Mouse (Mus musculus): ENCODE data around the gene Tspan12. TPM values are rescaled to one million over a fixed set of nuclear protein-coding genes. Genes with fewer than 3 reads are reported as not detected.

Tspan12 gene
- polyA plus RNA-seq, 1 experiment, result 2.2 TPM

DNA sequence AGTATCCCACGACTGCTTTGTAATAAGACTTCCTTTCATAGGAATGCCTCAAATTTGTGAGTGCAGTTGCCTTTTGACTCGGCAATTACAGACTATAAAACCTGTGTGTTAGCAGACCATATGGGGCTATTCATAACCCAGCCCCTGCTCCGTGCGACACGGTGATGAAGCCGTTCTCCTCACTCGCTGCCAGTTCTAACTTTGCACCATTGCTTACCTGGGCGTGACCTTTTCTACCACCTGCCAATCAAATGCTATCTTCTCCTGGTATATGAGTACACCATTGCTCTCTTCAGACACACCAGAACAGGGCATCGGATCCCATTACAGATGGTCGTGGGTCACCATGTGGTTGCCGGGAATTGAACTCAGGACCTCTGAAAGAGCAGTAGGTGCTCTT, 64.6 kb downstream of the Tspan12 start:
- Histone ChIP-seq H3K27me3 (ENCODE audit: control insufficient read depth, insufficient read depth, low read length, poor library complexity, severe bottlenecking) (no peaks in the 10 kb centered on the region), H3K9me3 (replicated peaks; ENCODE audit: control insufficient read depth, insufficient read depth, low read length, poor library complexity, severe bottlenecking) (peaks cover 3% of the 10 kb centered on the region), H3K36me3 (ENCODE audit: control insufficient read depth, insufficient read depth, low read length, poor library complexity, severe bottlenecking) (no peaks in the 10 kb centered on the region), H3K4me1 (ENCODE audit: control insufficient read depth, insufficient read depth, low read length) (no peaks in the 10 kb centered on the region), H3K9ac (ENCODE audit: low read depth, poor library complexity, severe bottlenecking) (no peak overlapping the region), H3K27ac (ENCODE audit: insufficient read depth, low read length) (no peak overlapping the region), H3K4me3 (ENCODE audit: low read depth, low read length) (no peak overlapping the region)
- TF ChIP-seq EP300 (IDR thresholded peaks at IDR 0.05; ENCODE audit: insufficient read depth, low read depth, low read length), result no peak
- TF ChIP-seq POLR2A (IDR thresholded peaks at IDR 0.05; ENCODE audit: insufficient read depth, low read length), result no peak
- no peak for TF ChIP-seq CTCF (IDR thresholded peaks at IDR 0.05; ENCODE audit: low read depth, low read length)

DNA sequence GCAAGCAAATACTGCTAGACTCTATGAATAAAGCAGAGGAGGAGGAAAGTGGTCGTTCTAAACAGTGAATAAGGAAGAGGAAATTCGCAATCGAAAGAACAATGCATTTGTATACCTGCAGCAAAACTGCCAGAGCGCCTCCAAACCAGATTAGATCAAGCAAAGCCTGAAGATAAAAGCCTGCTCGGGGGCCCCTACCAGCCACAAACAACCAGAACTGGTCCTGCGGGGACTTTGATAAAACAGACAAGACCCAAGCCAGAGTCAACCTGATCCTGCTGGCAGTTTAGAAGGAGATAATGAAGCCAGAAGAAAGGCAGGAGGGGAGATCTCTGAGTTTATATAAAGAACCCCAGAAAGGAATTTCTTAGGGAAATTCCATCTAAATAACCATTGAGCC, 65.0 kb downstream of the Tspan12 start:
- Histone ChIP-seq H3K27ac (ENCODE audit: insufficient read depth, low read length) (no peak overlapping the region), H3K9ac (ENCODE audit: low read depth, poor library complexity, severe bottlenecking) (no peak overlapping the region), H3K4me1 (ENCODE audit: control insufficient read depth, insufficient read depth, low read length) (no peaks in the 10 kb centered on the region), H3K27me3 (ENCODE audit: control insufficient read depth, insufficient read depth, low read length, poor library complexity, severe bottlenecking) (no peaks in the 10 kb centered on the region), H3K36me3 (ENCODE audit: control insufficient read depth, insufficient read depth, low read length, poor library complexity, severe bottlenecking) (no peaks in the 10 kb centered on the region), H3K4me3 (ENCODE audit: low read depth, low read length) (no peak overlapping the region), H3K9me3 (replicated peaks; ENCODE audit: control insufficient read depth, insufficient read depth, low read length, poor library complexity, severe bottlenecking) (peaks cover 3% of the 10 kb centered on the region)
- TF ChIP-seq EP300 (IDR thresholded peaks at IDR 0.05; ENCODE audit: insufficient read depth, low read depth, low read length) (no peak), CTCF (IDR thresholded peaks at IDR 0.05; ENCODE audit: low read depth, low read length) (no peak), POLR2A (IDR thresholded peaks at IDR 0.05; ENCODE audit: insufficient read depth, low read length) (no peak)

GRCm38 (mm10) chr6:21774213-21774916, 78.0 kb downstream of the Tspan12 start:
- Histone ChIP-seq H3K9ac (ENCODE audit: low read depth, poor library complexity, severe bottlenecking) (no peak overlapping the region), H3K27ac (ENCODE audit: insufficient read depth, low read length) (no peak overlapping the region), H3K27me3 (ENCODE audit: control insufficient read depth, insufficient read depth, low read length, poor library complexity, severe bottlenecking) (no peaks in the 10 kb centered on the region; the same call in 1 of the 2 replicates), H3K36me3 (ENCODE audit: control insufficient read depth, insufficient read depth, low read length, poor library complexity, severe bottlenecking) (no peaks in the 10 kb centered on the region), H3K4me3 (ENCODE audit: low read depth, low read length) (no peak overlapping the region), H3K9me3 (replicated peaks; ENCODE audit: control insufficient read depth, insufficient read depth, low read length, poor library complexity, severe bottlenecking) (no peaks in the 10 kb centered on the region), H3K4me1 (ENCODE audit: control insufficient read depth, insufficient read depth, low read length) (no peaks in the 10 kb centered on the region)
- TF ChIP-seq POLR2A (IDR thresholded peaks at IDR 0.05; ENCODE audit: insufficient read depth, low read length), result no peak
- TF ChIP-seq EP300 (IDR thresholded peaks at IDR 0.05; ENCODE audit: insufficient read depth, low read depth, low read length), result no peak
- TF ChIP-seq CTCF (IDR thresholded peaks at IDR 0.05; ENCODE audit: low read depth, low read length), result no peak

- Histone ChIP-seq H3K36me3 (ENCODE audit: control insufficient read depth, insufficient read depth, low read length, poor library complexity, severe bottlenecking) (no peaks in the 10 kb centered on the region), H3K4me3 (ENCODE audit: low read depth, low read length) (no peak overlapping the region), H3K4me1 (ENCODE audit: control insufficient read depth, insufficient read depth, low read length) (no peaks in the 10 kb centered on the region), H3K27ac (ENCODE audit: insufficient read depth, low read length) (no peak overlapping the region), H3K27me3 (ENCODE audit: control insufficient read depth, insufficient read depth, low read length, poor library complexity, severe bottlenecking) (no peaks in the 10 kb centered on the region; the same call in 1 of the 2 replicates), H3K9ac (ENCODE audit: low read depth, poor library complexity, severe bottlenecking) (no peak overlapping the region), H3K9me3 (replicated peaks; ENCODE audit: control insufficient read depth, insufficient read depth, low read length, poor library complexity, severe bottlenecking) (no peaks in the 10 kb centered on the region)
- TF ChIP-seq EP300 (IDR thresholded peaks at IDR 0.05; ENCODE audit: insufficient read depth, low read depth, low read length) (no peak), CTCF (IDR thresholded peaks at IDR 0.05; ENCODE audit: low read depth, low read length) (no peak), POLR2A (IDR thresholded peaks at IDR 0.05; ENCODE audit: insufficient read depth, low read length) (no peak)
Observed at GRCm38 (mm10) chr6:21769447-21769809, 82.9 kb downstream of the Tspan12 start.

DNA sequence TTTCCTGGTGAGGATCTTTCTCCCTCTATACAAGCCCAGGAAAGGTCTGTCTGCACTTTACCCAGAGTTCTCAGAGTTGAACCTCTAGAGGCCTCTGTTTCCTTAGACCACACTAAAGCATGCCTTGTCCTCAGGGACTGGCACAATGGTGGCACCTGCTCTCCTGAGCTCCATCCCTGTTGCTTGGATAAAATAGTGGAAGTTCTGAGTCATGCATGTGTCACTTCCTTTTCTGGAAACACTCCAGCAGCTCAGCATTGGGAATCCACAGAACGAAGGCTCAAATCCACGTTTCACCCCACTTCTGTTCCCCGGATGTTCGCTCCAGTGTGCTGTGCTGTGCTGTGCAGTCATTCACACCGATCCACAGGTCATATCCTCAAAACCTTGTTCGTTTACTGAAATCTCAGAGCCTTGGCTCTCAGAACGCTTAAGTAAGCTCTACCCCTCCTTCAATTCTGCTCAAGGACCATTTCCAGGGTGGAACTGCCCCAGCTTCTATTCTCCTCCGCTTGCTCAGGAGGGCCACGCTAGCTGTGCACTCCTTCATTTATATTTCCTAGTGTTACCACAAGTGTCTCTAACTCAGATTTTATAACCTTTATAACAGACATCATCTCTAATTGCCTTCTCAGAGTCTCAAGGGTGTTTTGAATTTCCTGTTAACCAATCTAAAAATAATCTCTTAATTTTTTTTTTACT, 83.4 kb downstream of the Tspan12 start:
- no peaks in the 10 kb centered on the region for H3K4me1 ChIP-seq (ENCODE audit: control insufficient read depth, insufficient read depth, low read length)
- no peak overlapping the region for H3K9ac ChIP-seq (ENCODE audit: low read depth, poor library complexity, severe bottlenecking)
- no peak overlapping the region for H3K4me3 ChIP-seq (ENCODE audit: low read depth, low read length)
- H3K9me3 ChIP-seq (replicated peaks; ENCODE audit: control insufficient read depth, insufficient read depth, low read length, poor library complexity, severe bottlenecking), result no peaks in the 10 kb centered on the region
- H3K27ac ChIP-seq (ENCODE audit: insufficient read depth, low read length), result no peak overlapping the region
- no peaks in the 10 kb centered on the region; the same call in 1 of the 2 replicates for H3K27me3 ChIP-seq (ENCODE audit: control insufficient read depth, insufficient read depth, low read length, poor library complexity, severe bottlenecking)
- no peaks in the 10 kb centered on the region for H3K36me3 ChIP-seq (ENCODE audit: control insufficient read depth, insufficient read depth, low read length, poor library complexity, severe bottlenecking)
- TF ChIP-seq EP300 (IDR thresholded peaks at IDR 0.05; ENCODE audit: insufficient read depth, low read depth, low read length), result no peak
- TF ChIP-seq CTCF (IDR thresholded peaks at IDR 0.05; ENCODE audit: low read depth, low read length), result no peak

DNA sequence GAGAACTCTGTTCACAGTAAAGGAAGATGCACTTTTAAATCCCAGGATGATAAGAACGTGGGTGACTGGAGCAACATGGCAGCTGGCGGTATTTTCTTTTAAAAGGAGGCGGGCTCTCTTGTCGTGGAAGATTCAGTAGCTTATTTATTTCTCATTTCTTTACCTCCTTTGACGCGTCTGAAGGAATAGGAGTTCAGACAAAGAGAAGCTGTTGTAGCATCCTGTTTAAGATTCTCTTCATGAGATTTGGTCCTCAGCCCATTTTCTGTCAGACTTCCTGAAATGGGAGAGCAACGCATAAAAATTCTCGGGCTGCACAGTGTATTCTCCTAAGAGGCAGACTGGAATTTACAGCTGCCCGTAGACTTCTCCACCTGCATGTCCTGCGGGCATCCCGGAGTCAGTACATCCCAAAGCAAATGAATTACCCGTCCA, 84.5 kb downstream of the Tspan12 start:
- Histone ChIP-seq H3K27ac (ENCODE audit: insufficient read depth, low read length) (no peak overlapping the region), H3K4me1 (ENCODE audit: control insufficient read depth, insufficient read depth, low read length) (no peaks in the 10 kb centered on the region), H3K9ac (ENCODE audit: low read depth, poor library complexity, severe bottlenecking) (no peak overlapping the region), H3K36me3 (ENCODE audit: control insufficient read depth, insufficient read depth, low read length, poor library complexity, severe bottlenecking) (no peaks in the 10 kb centered on the region), H3K9me3 (replicated peaks; ENCODE audit: control insufficient read depth, insufficient read depth, low read length, poor library complexity, severe bottlenecking) (no peaks in the 10 kb centered on the region), H3K27me3 (ENCODE audit: control insufficient read depth, insufficient read depth, low read length, poor library complexity, severe bottlenecking) (no peaks in the 10 kb centered on the region; the same call in 1 of the 2 replicates), H3K4me3 (ENCODE audit: low read depth, low read length) (no peak overlapping the region)
- TF ChIP-seq POLR2A (IDR thresholded peaks at IDR 0.05; ENCODE audit: insufficient read depth, low read length), result no peak
- TF ChIP-seq CTCF (IDR thresholded peaks at IDR 0.05; ENCODE audit: low read depth, low read length), result no peak
- no peak for TF ChIP-seq EP300 (IDR thresholded peaks at IDR 0.05; ENCODE audit: insufficient read depth, low read depth, low read length)
